Mouse (Mus musculus) lung, embryonic 16.5 days (tissue): ENCODE measurements around the gene Prdm16. TPM values are rescaled to one million over a fixed set of nuclear protein-coding genes. Genes with fewer than 3 reads are reported as not detected.

Source experiments
- ATAC-seq: fragments of 200-750 bp; cut with Nextera tagmentation; 2 replicates; pipeline ENCODE4 v1.8.0; 2017; ENCODE audit warnings: low read depth, mild to moderate bottlenecking, moderate library complexity
- H3K27ac ChIP-seq: fragments of 300-500 bp; sonication (generic); 2 replicates; pipeline ENCODE4 v1.5.1; 2014; ENCODE audit warnings: mild to moderate bottlenecking, control low read depth, low read length
- H3K27me3 ChIP-seq: fragments of 300-500 bp; sonication (generic); 2 replicates; pipeline ENCODE4 v1.6.1; 2014; ENCODE audit warnings: low read depth, low read length, mixed read lengths; ENCODE audit not compliant: control insufficient read depth, insufficient read depth
- H3K36me3 ChIP-seq: fragments of 300-500 bp; sonication (generic); 2 replicates; pipeline ENCODE4 v1.6.1; 2014; ENCODE audit warnings: low read length; ENCODE audit not compliant: control insufficient read depth, insufficient read depth
- H3K4me1 ChIP-seq: fragments of 300-500 bp; sonication (generic); replicated peaks from 2 replicates; pipeline ENCODE4 v1.6.1; 2014; ENCODE audit warnings: low read length, mixed read lengths; ENCODE audit not compliant: control insufficient read depth, insufficient read depth
- H3K4me2 ChIP-seq: fragments of 300-500 bp; sonication (generic); 2 replicates; pipeline ENCODE4 v1.6.1; 2014; ENCODE audit warnings: low read depth, low read length, control low read depth
- H3K4me3 ChIP-seq: fragments of 300-500 bp; sonication (generic); 2 replicates; pipeline ENCODE4 v1.5.1; 2014; ENCODE audit warnings: mild to moderate bottlenecking, low read length, control low read depth
- H3K9ac ChIP-seq: fragments of 300-500 bp; sonication (generic); 2 replicates; pipeline ENCODE4 v1.6.1; 2014; ENCODE audit warnings: low read length, control low read depth
- H3K9me3 ChIP-seq: fragments of 300-500 bp; sonication (generic); 2 replicates; pipeline ENCODE4 v1.6.1; 2016; ENCODE audit warnings: low read length; ENCODE audit not compliant: control insufficient read depth
- WGBS: fragments of 180-500 bp; shearing (Covaris S2); extraction: QIAGEN DNeasy Blood & Tissue Kit; methylation state at CpG from one replicate; pipeline ENCODE4 v1.1.7; 2014; 5-methylcytosine and 5-hydroxymethylcytosine counted together
- polyA plus RNA-seq: library from polyadenylated mRNA; unstranded; fragments of >200 nt; fragmentation: Nextera tagmentation; extraction: Ambion mirVana; gene quantifications from 2 replicates; pipeline ENCODE4 v1.2.1, GENCODE M21; 2015

Gene Prdm16
- polyA plus RNA-seq, 1 experiment from 2014 or later = 25.2 TPM

- H3K4me2 ChIP-seq = no peak overlapping the region
- no peak overlapping the region for H3K4me3 ChIP-seq
- no peaks in the 10 kb centered on the region for H3K36me3 ChIP-seq
- H3K27me3 ChIP-seq = no peaks in the 10 kb centered on the region
- H3K9ac ChIP-seq = no peak overlapping the region
- H3K27ac ChIP-seq = no peak overlapping the region
- H3K9me3 ChIP-seq = no peaks in the 10 kb centered on the region
- WGBS = 79% methylated on average over 2 of the region's 2 CpGs
- ATAC-seq = no peak
- no peaks in the 10 kb centered on the region for H3K4me1 ChIP-seq
Measured at GRCm38 (mm10) chr4:154378876-154379275, 257.8 kb downstream of the Prdm16 start.

GRCm38 (mm10) chr4:154375939-154376625 lies 260.6 kb downstream of the Prdm16 start:
- no peak for ATAC-seq
- 78% methylated on average over 10 of the region's 10 CpGs for WGBS
- no peaks in the 10 kb centered on the region for H3K9me3 ChIP-seq
- no peak overlapping the region for H3K4me2 ChIP-seq
- H3K4me1 ChIP-seq = no peaks in the 10 kb centered on the region
- H3K4me3 ChIP-seq = no peak overlapping the region
- H3K36me3 ChIP-seq = no peaks in the 10 kb centered on the region
- no peak overlapping the region for H3K27ac ChIP-seq
- no peak overlapping the region for H3K9ac ChIP-seq
- H3K27me3 ChIP-seq = no peaks in the 10 kb centered on the region

- no peaks in the 10 kb centered on the region for H3K36me3 ChIP-seq
- no peak for ATAC-seq
- WGBS = 50% methylated on average over 13 of the region's 13 CpGs
- no peak overlapping the region for H3K9ac ChIP-seq
- H3K4me3 ChIP-seq = no peak overlapping the region
- no peak overlapping the region for H3K27ac ChIP-seq
- H3K27me3 ChIP-seq = no peaks in the 10 kb centered on the region
- no peak overlapping the region for H3K4me2 ChIP-seq
- H3K4me1 ChIP-seq = no peaks in the 10 kb centered on the region
- H3K9me3 ChIP-seq = no peaks in the 10 kb centered on the region
Measured at GRCm38 (mm10) chr4:154371542-154372247, 265.0 kb downstream of the Prdm16 start.

- no peaks in the 10 kb centered on the region for H3K9me3 ChIP-seq
- no peaks in the 10 kb centered on the region for H3K27me3 ChIP-seq
- no peak overlapping the region for H3K4me3 ChIP-seq
- 66% methylated on average over 8 of the region's 8 CpGs for WGBS
- H3K9ac ChIP-seq = no peak overlapping the region
- no peaks in the 10 kb centered on the region for H3K36me3 ChIP-seq
- no peak for ATAC-seq
- peaks cover 4% of the 10 kb centered on the region; the same call in 1 of the 2 replicates for H3K4me1 ChIP-seq
- no peak overlapping the region for H3K4me2 ChIP-seq
- no peak overlapping the region for H3K27ac ChIP-seq
Measured at GRCm38 (mm10) chr4:154370841-154371240, 265.8 kb downstream of the Prdm16 start.

- Histone ChIP-seq H3K27ac (no peak overlapping the region), H3K27me3 (no peaks in the 10 kb centered on the region), H3K4me1 (peaks cover 8% of the 10 kb centered on the region), H3K9ac (no peak overlapping the region), H3K36me3 (no peaks in the 10 kb centered on the region), H3K4me3 (no peak overlapping the region), H3K4me2 (no peak overlapping the region), H3K9me3 (no peaks in the 10 kb centered on the region)
- 56% methylated on average over 5 of the region's 5 CpGs for WGBS
- ATAC-seq = no peak
Measured at GRCm38 (mm10) chr4:154369089-154369488, 267.6 kb downstream of the Prdm16 start.

- WGBS = 76% methylated on average over 6 of the region's 6 CpGs
- no peaks in the 10 kb centered on the region for H3K27me3 ChIP-seq
Measured at GRCm38 (mm10) chr4:154366836-154367235, 269.8 kb downstream of the Prdm16 start.

GRCm38 (mm10) chr4:154364752-154365151 lies 271.9 kb downstream of the Prdm16 start:
- no peak overlapping the region for H3K4me2 ChIP-seq
- H3K9ac ChIP-seq = no peak overlapping the region
- WGBS = 79% methylated on average over 2 of the region's 2 CpGs
- H3K9me3 ChIP-seq = no peaks in the 10 kb centered on the region
- H3K36me3 ChIP-seq = no peaks in the 10 kb centered on the region
- H3K4me3 ChIP-seq = no peak overlapping the region
- H3K27me3 ChIP-seq = no peaks in the 10 kb centered on the region
- H3K27ac ChIP-seq = peak overlapping the region; percentile 69
- H3K4me1 ChIP-seq = peaks cover 8% of the 10 kb centered on the region
- ATAC-seq = no peak

More at GRCm38 (mm10) chr4:154366836-154367235, 269.8 kb downstream of the Prdm16 start:
- Histone ChIP-seq H3K9me3 (no peaks in the 10 kb centered on the region), H3K36me3 (no peaks in the 10 kb centered on the region), H3K9ac (no peak overlapping the region), H3K27ac (no peak overlapping the region; the same call in 1 of the 2 replicates), H3K4me3 (no peak overlapping the region), H3K4me2 (no peak overlapping the region), H3K4me1 (peaks cover 8% of the 10 kb centered on the region)
- ATAC-seq = no peak

GRCm38 (mm10) chr4:154360850-154361249 lies 275.8 kb downstream of the Prdm16 start:
- peaks cover 19% of the 10 kb centered on the region for H3K4me1 ChIP-seq
- H3K9me3 ChIP-seq = no peaks in the 10 kb centered on the region
- peak overlapping the region; percentile 93; the same call in 1 of the 2 replicates for H3K27ac ChIP-seq
- no peaks in the 10 kb centered on the region for H3K36me3 ChIP-seq
- 88% methylated on average over 3 of the region's 3 CpGs for WGBS
- H3K27me3 ChIP-seq = no peaks in the 10 kb centered on the region; the same call in 1 of the 2 replicates
- H3K9ac ChIP-seq = no peak overlapping the region
- no peak for ATAC-seq
- H3K4me2 ChIP-seq = no peak overlapping the region
- no peak overlapping the region for H3K4me3 ChIP-seq

- peak overlapping the region; percentile 93 for H3K27ac ChIP-seq
- peaks cover 15% of the 10 kb centered on the region; the same call in 1 of the 2 replicates for H3K4me1 ChIP-seq
- H3K27me3 ChIP-seq = no peaks in the 10 kb centered on the region; the same call in 1 of the 2 replicates
- no peak overlapping the region for H3K4me2 ChIP-seq
- ATAC-seq = peak; percentile 34; the same call in 1 of the 2 replicates
- H3K9ac ChIP-seq = no peak overlapping the region
- WGBS = 58% methylated on average over 6 of the region's 7 CpGs
- H3K4me3 ChIP-seq = no peak overlapping the region
- no peaks in the 10 kb centered on the region for H3K36me3 ChIP-seq
- no peaks in the 10 kb centered on the region for H3K9me3 ChIP-seq
Measured at GRCm38 (mm10) chr4:154360441-154360840, 276.2 kb downstream of the Prdm16 start.
